Mouse (Mus musculus) heart, adult 18-20 months (tissue): Measurements from ENCODE around the gene Ubxn6. TPM values are rescaled to one million over a fixed set of nuclear protein-coding genes. Genes with fewer than 3 reads are reported as not detected.

Experiments used
- DNase-seq, 2 experiments: peaks; one replicate each; pipeline ENCODE4 v3.0.0; 2021 to 2022; ENCODE audit warnings: mixed read lengths in 1 of 2
- total RNA-seq, 2 experiments: library from RNA; stranded (reverse); gene quantifications; 2 replicates each; pipeline ENCODE4 v1.2.3; 2021

Ubxn6 gene
- total RNA-seq, 2 experiments from 2014 or later: 51.4 to 57.0 TPM

- DNase-seq: no peak
These were observed 49.9 kb downstream of the Ubxn6 start for GRCm38 (mm10) chr17:56024931-56025330.

- DNase-seq: no peak
These were observed 50.4 kb downstream of the Ubxn6 start for GRCm38 (mm10) chr17:56024476-56024875.

GRCm38 (mm10) chr17:56023386-56023785, 51.4 kb downstream of the Ubxn6 start:
- DNase-seq: peak in 1 of 2 experiments; percentile 58

- no peak for DNase-seq
These were observed 51.9 kb downstream of the Ubxn6 start for GRCm38 (mm10) chr17:56022989-56023290.

GRCm38 (mm10) chr17:56022131-56022988, 52.5 kb downstream of the Ubxn6 start:
- DNase-seq: no peak

GRCm38 (mm10) chr17:56021161-56021910, 53.5 kb downstream of the Ubxn6 start:
- no peak for DNase-seq

- DNase-seq: no peak
These were observed 54.3 kb downstream of the Ubxn6 start for GRCm38 (mm10) chr17:56020400-56021084.

- DNase-seq: no peak
These were observed 56.3 kb downstream of the Ubxn6 start for GRCm38 (mm10) chr17:56018347-56019131.

- DNase-seq: no peak
These were observed 57.0 kb downstream of the Ubxn6 start for GRCm38 (mm10) chr17:56017848-56018247.

Other genes starting within 250 kb of the Ubxn6 start
- gene Zfp119a, start 196.1 kb downstream of the Ubxn6 start, total RNA-seq: 1 to 10 TPM; 3.1 to 4.9 TPM
- 1 to 10 TPM; 4.5 to 4.9 TPM for gene Zfp959, start 182.9 kb downstream of the Ubxn6 start, total RNA-seq
- gene Zfp119b, start 125.5 kb downstream of the Ubxn6 start, total RNA-seq: 1 to 10 TPM; 2.4 TPM
- gene Ebi3, start 122.4 kb downstream of the Ubxn6 start, total RNA-seq: 1 to 10 TPM in 1 of 2 experiments, under 1 TPM in 1; 0.69 to 1.1 TPM
- gene Yju2, start 115.9 kb downstream of the Ubxn6 start, total RNA-seq: 1 to 10 TPM; 7.5 to 8.6 TPM
- 1 to 10 TPM; 1.1 to 1.9 TPM for gene Shd, start 104.6 kb downstream of the Ubxn6 start, total RNA-seq
- not detected for gene Fsd1, start 88.5 kb downstream of the Ubxn6 start, total RNA-seq
- gene Stap2, start 69.4 kb downstream of the Ubxn6 start, total RNA-seq: 10 to 100 TPM; 12.3 to 12.9 TPM
- gene Mpnd, start 69.3 kb downstream of the Ubxn6 start, total RNA-seq: 10 to 100 TPM; 59.7 to 60.5 TPM
- 10 to 100 TPM; 11.7 to 13.7 TPM for gene Sh3gl1, start 38.4 kb downstream of the Ubxn6 start, total RNA-seq
- gene Chaf1a, start 34.6 kb downstream of the Ubxn6 start, total RNA-seq: 1 to 10 TPM; 1.1 to 1.3 TPM
- gene Hdgfl2, start 4.6 kb upstream of the Ubxn6 start, total RNA-seq: 10 to 100 TPM; 30.6 to 37.2 TPM
- gene Plin4, start 34.8 kb upstream of the Ubxn6 start, total RNA-seq: 100 to 1,000 TPM; 118 to 175 TPM
- 100 to 1,000 TPM; 166 TPM for gene Plin5, start 42.6 kb upstream of the Ubxn6 start, total RNA-seq
- 10 to 100 TPM; 56.2 to 65.4 TPM for gene Lrg1, start 47.0 kb upstream of the Ubxn6 start, total RNA-seq
- gene Sema6b, start 65.3 kb upstream of the Ubxn6 start, total RNA-seq: 10 to 100 TPM; 12.5 to 13.5 TPM
- 1 to 10 TPM; 1.3 to 1.5 TPM for gene Tnfaip8l1, start 87.4 kb upstream of the Ubxn6 start, total RNA-seq
- gene Mydgf, start 108.9 kb upstream of the Ubxn6 start, total RNA-seq: 10 to 100 TPM; 25.4 to 26.1 TPM
- gene Dpp9, start 143.9 kb upstream of the Ubxn6 start, total RNA-seq: 10 to 100 TPM; 43.7 to 44.3 TPM
- 100 to 1,000 TPM; 115 to 117 TPM for gene Fem1a, start 181.8 kb upstream of the Ubxn6 start, total RNA-seq
- gene Ticam1, start 201.8 kb upstream of the Ubxn6 start, total RNA-seq: 1 to 10 TPM; 9.1 to 9.2 TPM
- 100 to 1,000 TPM; 178 to 190 TPM for gene Plin3, start 217.8 kb upstream of the Ubxn6 start, total RNA-seq
- gene Arrdc5, start 225.3 kb upstream of the Ubxn6 start, total RNA-seq: not detected
- 1 to 10 TPM; 1.4 to 2.5 TPM for gene Uhrf1, start 228.3 kb upstream of the Ubxn6 start, total RNA-seq